Mouse (Mus musculus): ENCODE measurements around the gene Erbb2. TPM values are rescaled to one million over a fixed set of nuclear protein-coding genes. Genes with fewer than 3 reads are reported as not detected.

The Erbb2 gene
- polyA plus RNA-seq, 1 experiment: 2.0 TPM

DNA sequence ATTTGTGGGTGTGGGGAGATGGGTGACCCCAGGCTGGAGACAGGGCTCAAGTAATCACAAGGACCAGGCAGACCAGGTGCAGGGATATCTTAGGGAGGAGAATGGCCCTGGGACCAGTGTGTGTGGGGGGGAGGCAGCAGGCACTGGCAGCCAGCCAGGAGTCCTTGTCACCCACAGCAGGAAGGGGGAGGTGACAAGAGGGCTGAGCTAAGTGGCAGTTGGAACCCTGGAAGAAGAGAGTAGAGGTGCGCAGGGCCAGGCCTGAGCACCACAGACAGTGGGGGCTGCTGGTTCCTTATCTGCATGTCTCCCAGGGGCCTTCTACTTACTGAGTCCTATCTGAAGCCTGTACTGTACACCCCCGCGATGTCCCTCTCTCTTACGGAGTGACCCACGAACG, 19.0 kb upstream of the Erbb2 start:
- Histone ChIP-seq H3K4me1 (ENCODE audit: control insufficient read depth, insufficient read depth, low read length) (0 out of 2 replicates have a peak, but pooled peaks cover 1% of the 10 kb centered on the region), H3K4me3 (ENCODE audit: insufficient read depth, low read length) (no peak overlapping the region), H3K27ac (ENCODE audit: insufficient read depth, low read length) (no peak overlapping the region)
- no peak for TF ChIP-seq POLR2A (IDR thresholded peaks at IDR 0.05; ENCODE audit: extremely low read depth, insufficient read depth, low read length)
- no peak for TF ChIP-seq CTCF (IDR thresholded peaks at IDR 0.05; ENCODE audit: extremely low read depth, insufficient read depth, low read length)

DNA sequence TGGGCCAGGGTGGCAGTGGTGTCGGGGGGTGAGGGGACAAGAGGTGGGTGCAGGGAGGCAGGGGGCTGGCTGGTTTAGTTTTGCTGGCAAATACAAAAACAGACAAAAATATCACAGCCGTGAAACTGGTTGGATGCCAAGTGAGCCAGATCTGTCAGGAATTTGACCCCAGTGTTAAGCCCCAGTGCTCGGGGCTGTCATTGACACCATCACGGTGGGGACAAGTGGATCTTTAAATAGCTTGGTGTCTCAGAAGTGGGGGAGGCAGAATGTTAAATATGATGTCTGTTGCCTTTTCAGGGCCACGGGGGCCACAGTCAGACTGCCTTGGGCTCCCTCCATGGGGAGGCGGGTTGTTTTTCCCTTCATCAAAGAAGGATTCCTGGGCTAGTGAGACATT, 18.0 kb upstream of the Erbb2 start:
- no peak overlapping the region for H3K4me3 ChIP-seq (ENCODE audit: insufficient read depth, low read length)
- no peak overlapping the region for H3K27ac ChIP-seq (ENCODE audit: insufficient read depth, low read length)
- TF ChIP-seq CTCF (IDR thresholded peaks at IDR 0.05; ENCODE audit: extremely low read depth, insufficient read depth, low read length): no peak
- no peak for TF ChIP-seq POLR2A (IDR thresholded peaks at IDR 0.05; ENCODE audit: extremely low read depth, insufficient read depth, low read length)
- H3K4me1 ChIP-seq (ENCODE audit: control insufficient read depth, insufficient read depth, low read length): 0 out of 2 replicates have a peak, but pooled peaks cover 1% of the 10 kb centered on the region

DNA sequence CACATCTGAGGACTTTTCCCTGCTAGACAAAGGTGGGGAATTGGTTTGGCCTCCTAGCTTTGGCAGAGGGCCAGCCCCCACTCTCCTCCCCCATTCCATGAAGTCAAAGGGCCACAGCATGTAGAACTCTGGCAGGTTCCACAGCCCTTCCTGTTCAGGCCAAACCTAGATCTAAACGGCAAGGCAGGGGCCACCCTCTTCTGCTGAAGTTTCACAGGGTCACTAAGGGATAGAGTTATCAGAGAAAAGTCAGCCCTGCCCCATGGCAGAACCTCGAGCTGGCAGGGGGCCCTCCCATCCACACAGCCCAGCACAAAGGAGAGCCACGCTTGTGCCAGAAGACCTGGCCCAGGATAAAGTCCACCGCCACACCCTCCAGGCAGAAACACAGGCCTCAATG, 17.2 kb upstream of the Erbb2 start:
- TF ChIP-seq CTCF (IDR thresholded peaks at IDR 0.05; ENCODE audit: extremely low read depth, insufficient read depth, low read length): no peak
- no peak for TF ChIP-seq POLR2A (IDR thresholded peaks at IDR 0.05; ENCODE audit: extremely low read depth, insufficient read depth, low read length)
- Histone ChIP-seq H3K4me3 (ENCODE audit: insufficient read depth, low read length) (no peak overlapping the region), H3K4me1 (ENCODE audit: control insufficient read depth, insufficient read depth, low read length) (0 out of 2 replicates have a peak, but pooled peaks cover 1% of the 10 kb centered on the region), H3K27ac (ENCODE audit: insufficient read depth, low read length) (no peak overlapping the region)

DNA sequence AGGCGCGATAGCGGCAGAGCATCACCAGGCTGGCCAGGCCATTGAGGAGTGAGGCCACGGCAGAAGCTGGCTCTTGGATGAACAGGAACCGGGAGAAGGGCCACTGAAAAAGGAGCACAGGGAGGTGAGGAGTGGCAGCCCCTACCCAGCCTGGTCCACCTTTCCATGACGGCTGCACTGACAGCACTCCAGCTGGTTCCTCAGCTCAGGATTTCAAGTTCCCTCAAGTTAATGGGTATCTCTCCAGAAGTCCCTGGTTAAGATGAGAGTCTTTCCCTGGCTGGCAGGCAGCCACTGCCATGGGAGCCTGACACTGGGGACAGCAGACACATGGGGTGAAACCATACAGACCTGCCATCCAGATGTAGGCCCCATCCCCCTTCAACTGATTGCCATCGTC, 14.3 kb upstream of the Erbb2 start:
- H3K4me1 ChIP-seq (ENCODE audit: control insufficient read depth, insufficient read depth, low read length): peaks cover 1% of the 10 kb centered on the region; the same call in 1 of the 2 replicates
- no peak overlapping the region for H3K27ac ChIP-seq (ENCODE audit: insufficient read depth, low read length)
- no peak overlapping the region for H3K4me3 ChIP-seq (ENCODE audit: insufficient read depth, low read length)
- TF ChIP-seq CTCF (IDR thresholded peaks at IDR 0.05; ENCODE audit: extremely low read depth, insufficient read depth, low read length) (no peak), POLR2A (IDR thresholded peaks at IDR 0.05; ENCODE audit: extremely low read depth, insufficient read depth, low read length) (no peak)

DNA sequence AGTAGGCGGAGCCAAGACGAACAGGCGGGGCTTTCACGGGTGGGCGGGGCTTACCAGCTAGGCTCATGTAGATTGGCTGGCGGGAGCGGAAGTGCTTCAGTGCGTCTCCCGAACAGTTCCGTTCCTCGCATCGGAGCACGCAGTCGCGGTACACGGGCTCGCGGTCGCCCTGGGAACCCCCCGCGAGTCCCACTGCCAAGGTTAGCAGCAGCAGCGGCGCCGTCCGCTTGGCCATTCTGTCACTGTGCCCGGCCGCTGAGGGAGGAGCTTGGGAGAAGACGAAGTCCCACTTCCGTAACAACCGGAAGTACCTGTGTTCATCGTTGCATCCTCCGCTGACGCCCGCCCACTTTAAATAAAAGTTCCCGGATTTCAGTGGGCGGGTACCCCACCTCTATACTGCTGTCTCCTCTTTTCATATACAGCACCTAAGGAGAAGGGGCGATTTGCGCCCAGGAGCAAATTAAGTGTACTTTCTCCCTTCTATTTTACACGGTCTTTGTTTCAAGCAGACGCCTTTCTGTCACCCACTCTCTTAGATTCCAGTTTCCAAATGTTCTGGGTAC, 12.0 kb upstream of the Erbb2 start, which contains the start of gene Pgap3:
TSS of gene Pgap3 (minus strand) at position 330 of the 566 bp plus-strand sequence.
- peak within 1 kb of the TSS; percentile 78 for H3K27ac ChIP-seq (ENCODE audit: insufficient read depth, low read length)
- no peaks in the 10 kb centered on the region; the same call in 1 of the 2 replicates for H3K4me1 ChIP-seq (ENCODE audit: control insufficient read depth, insufficient read depth, low read length)
- TF ChIP-seq POLR2A (IDR thresholded peaks at IDR 0.05; ENCODE audit: extremely low read depth, insufficient read depth, low read length) (peak; percentile 30; the same call in 1 of the 2 replicates), CTCF (IDR thresholded peaks at IDR 0.05; ENCODE audit: extremely low read depth, insufficient read depth, low read length) (no peak)
- peak within 1 kb of the TSS; percentile 44 for H3K4me3 ChIP-seq (ENCODE audit: insufficient read depth, low read length)

DNA sequence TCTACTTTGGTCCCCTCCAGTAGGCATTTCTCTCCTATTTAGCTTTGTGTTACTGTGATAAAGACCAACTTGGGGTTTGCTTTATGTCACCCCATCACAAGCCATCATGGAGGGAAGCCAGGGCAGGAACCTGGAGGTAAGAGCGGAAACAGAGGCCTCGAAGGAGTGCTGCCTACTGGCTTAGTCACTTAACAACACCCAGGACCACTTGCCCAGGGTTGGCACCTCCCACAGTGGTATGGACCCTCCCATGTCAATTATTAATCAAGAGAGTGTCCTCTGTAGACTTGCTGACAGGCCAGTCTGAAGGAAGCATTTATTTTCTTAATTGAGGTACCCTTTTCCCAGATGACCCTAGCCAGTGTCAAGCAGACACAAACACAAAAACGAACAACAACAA, 11.5 kb upstream of the Erbb2 start:
- H3K4me3 ChIP-seq (ENCODE audit: insufficient read depth, low read length): peak overlapping the region; percentile 44; the same call in 1 of the 2 replicates
- TF ChIP-seq POLR2A (IDR thresholded peaks at IDR 0.05; ENCODE audit: extremely low read depth, insufficient read depth, low read length) (no peak), CTCF (IDR thresholded peaks at IDR 0.05; ENCODE audit: extremely low read depth, insufficient read depth, low read length) (no peak)
- no peak overlapping the region for H3K27ac ChIP-seq (ENCODE audit: insufficient read depth, low read length)
- no peaks in the 10 kb centered on the region; the same call in 1 of the 2 replicates for H3K4me1 ChIP-seq (ENCODE audit: control insufficient read depth, insufficient read depth, low read length)

DNA sequence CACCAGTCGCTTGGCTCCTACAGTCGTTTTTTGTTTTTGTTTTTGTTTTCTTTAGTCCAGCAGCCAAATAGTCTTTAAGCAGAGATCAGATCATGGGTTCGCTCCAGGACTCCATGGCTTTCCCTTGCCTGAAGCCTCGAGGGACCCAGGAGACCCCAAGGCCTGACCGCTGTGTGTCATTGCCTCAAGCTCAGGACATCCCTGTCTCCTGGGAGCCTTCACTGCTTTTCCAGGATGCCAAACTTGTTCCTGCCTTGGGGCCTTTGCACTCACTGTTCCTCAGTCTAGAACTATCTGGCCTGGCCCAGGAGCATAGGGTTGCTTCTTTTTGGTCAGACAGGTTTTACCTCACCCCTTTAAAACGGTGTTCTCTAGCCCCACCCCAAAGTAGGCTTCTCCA, 5.6 kb upstream of the Erbb2 start:
- H3K4me1 ChIP-seq (ENCODE audit: control insufficient read depth, insufficient read depth, low read length): no peaks in the 10 kb centered on the region
- H3K27ac ChIP-seq (ENCODE audit: insufficient read depth, low read length): no peak overlapping the region
- H3K4me3 ChIP-seq (ENCODE audit: insufficient read depth, low read length): no peak overlapping the region
- TF ChIP-seq POLR2A (IDR thresholded peaks at IDR 0.05; ENCODE audit: extremely low read depth, insufficient read depth, low read length) (no peak), CTCF (IDR thresholded peaks at IDR 0.05; ENCODE audit: extremely low read depth, insufficient read depth, low read length) (no peak)

DNA sequence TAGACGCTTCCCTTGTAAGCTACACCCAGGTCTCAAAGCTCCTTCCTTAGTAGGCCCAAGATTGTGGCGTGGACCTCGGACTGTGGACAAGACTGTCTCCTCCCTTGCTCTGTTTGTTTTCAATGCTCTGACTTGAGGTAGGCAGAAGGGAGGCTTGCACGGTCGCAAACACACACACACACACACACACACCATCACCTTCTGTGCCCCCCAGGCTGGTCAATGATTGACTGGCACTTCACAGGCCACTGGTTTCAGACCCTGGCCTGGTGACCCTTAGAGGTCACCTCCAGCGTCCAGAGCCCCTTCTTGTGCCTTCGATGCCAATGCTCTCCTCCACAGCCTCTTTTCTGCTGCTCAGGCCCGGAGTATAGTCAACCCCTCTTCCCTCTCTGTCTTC, 3.4 kb upstream of the Erbb2 start:
- H3K4me1 ChIP-seq (ENCODE audit: control insufficient read depth, insufficient read depth, low read length): no peaks in the 10 kb centered on the region
- TF ChIP-seq CTCF (IDR thresholded peaks at IDR 0.05; ENCODE audit: extremely low read depth, insufficient read depth, low read length) (no peak), POLR2A (IDR thresholded peaks at IDR 0.05; ENCODE audit: extremely low read depth, insufficient read depth, low read length) (no peak)
- no peak overlapping the region for H3K27ac ChIP-seq (ENCODE audit: insufficient read depth, low read length)
- H3K4me3 ChIP-seq (ENCODE audit: insufficient read depth, low read length): no peak overlapping the region

DNA sequence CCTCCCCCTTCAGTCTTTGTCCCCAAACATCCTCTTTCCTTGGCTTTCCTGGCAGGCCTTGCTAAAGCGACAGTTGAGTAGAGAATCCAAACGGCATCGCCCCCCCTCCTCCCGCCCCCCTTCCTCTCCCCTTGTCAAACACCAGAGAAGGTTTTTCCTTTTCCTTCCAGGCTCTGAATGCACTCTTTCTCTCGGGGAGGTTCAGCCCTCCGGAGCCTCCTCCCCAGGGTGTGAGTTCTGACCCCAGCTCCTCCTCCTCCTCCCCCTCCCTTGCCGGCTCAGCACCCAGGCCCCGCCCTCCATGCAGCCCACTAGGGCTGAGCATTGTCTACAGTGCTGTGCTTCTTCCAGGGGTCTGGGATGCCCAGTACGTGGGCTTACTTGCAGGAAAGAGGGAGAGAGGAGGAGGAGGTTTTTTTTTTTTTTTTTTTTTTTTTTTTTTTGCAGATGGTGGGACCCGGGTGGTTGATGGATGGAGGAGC, 2.9 kb upstream of the Erbb2 start:
- H3K27ac ChIP-seq (ENCODE audit: insufficient read depth, low read length): no peak overlapping the region
- H3K4me1 ChIP-seq (ENCODE audit: control insufficient read depth, insufficient read depth, low read length): no peaks in the 10 kb centered on the region
- no peak overlapping the region for H3K4me3 ChIP-seq (ENCODE audit: insufficient read depth, low read length)
- TF ChIP-seq POLR2A (IDR thresholded peaks at IDR 0.05; ENCODE audit: extremely low read depth, insufficient read depth, low read length) (no peak), CTCF (IDR thresholded peaks at IDR 0.05; ENCODE audit: extremely low read depth, insufficient read depth, low read length) (no peak)

DNA sequence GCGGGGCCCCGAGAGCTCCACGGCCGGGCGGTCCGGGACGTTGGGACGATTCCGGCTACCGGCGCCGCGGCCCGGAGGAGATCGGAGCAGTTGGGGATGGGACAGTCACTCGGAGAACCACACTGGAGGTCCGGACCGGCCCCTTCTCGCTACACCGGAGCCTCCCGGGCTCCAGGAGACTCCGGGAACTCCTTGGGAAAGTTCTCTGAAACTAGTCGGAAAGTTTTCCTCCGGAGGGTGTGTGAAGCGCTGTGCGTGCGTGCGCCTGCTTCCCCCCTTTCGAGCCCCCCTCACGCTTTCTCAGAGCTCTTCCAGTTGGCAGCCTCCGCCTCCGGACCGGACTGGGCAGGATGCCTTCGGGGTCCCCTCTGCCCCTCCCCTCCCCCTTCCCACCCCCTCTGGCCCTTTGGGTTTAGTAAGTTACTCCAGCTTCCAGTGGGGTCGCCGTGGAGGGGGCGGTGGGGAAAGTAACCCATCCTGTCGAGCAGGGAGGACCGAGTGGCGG, 579 bp downstream of the Erbb2 start:
- H3K27ac ChIP-seq (ENCODE audit: insufficient read depth, low read length): no peak overlapping the region
- no peak for TF ChIP-seq POLR2A (IDR thresholded peaks at IDR 0.05; ENCODE audit: extremely low read depth, insufficient read depth, low read length)
- TF ChIP-seq CTCF (IDR thresholded peaks at IDR 0.05; ENCODE audit: extremely low read depth, insufficient read depth, low read length): no peak

More for the DNA sequence above, 579 bp downstream of the Erbb2 start:
- Histone ChIP-seq H3K4me3 (ENCODE audit: insufficient read depth, low read length) (peak overlapping the region; percentile 28), H3K4me1 (ENCODE audit: control insufficient read depth, insufficient read depth, low read length) (no peaks in the 10 kb centered on the region)
